Mouse (Mus musculus) heart, adult 2 months (tissue): ENCODE results near the gene Ptk6.

Source experiments
- CTCF ChIP-seq: fragments of 200-600 bp; IDR thresholded peaks from 2 replicates; pipeline ENCODE4 v1.8.1; 2022; ENCODE audit warnings: antibody characterized with exemption, mild to moderate bottlenecking, moderate library complexity
- EP300 ChIP-seq: fragments of 200-500 bp; IDR thresholded peaks from 2 replicates; pipeline ENCODE4 v1.6.1; 2011; ENCODE audit warnings: low read depth, low read length, control low read depth; ENCODE audit not compliant: insufficient read depth
- POLR2A ChIP-seq: fragments of 200-500 bp; IDR thresholded peaks from 2 replicates; pipeline ENCODE4 v1.6.1; 2011; ENCODE audit warnings: mild to moderate bottlenecking, low read depth, low read length, control low read depth; ENCODE audit not compliant: insufficient read depth

DNA sequence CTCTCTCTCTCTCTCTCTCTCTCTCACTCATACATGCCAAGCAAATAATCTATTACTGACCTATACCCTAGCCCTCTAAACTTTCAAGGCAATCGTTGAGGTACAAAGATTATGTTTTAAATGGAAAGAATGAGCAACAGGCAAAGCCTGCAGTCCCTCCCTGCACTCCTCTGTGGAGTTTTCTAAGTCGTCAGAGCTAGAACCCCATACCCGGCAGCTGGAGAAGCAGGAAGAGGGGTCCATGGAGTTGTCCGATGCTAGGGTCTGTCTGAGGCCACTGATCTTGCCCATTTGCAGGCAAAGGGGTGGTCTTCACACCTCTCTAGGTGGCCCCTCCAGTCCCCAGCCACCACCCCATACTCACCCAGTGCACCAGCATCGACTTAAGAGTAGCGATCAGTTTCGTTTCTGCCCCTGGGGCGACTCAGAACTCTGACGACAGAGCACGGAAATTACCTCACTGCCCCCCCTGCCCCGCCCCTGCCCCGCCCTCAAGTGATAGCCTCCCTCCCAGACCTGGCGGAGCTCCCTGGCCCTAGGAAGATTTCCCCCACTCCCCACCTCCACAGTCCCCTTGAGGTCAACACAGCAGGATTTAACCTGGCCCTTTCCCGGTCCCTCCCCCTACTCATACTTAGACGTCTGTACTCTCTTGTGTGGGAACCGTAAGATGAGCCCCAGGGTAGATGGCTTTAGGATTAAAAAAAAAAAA is 39.2 kb upstream of the Ptk6 start, which contains the start of gene Helz2:
- TF ChIP-seq CTCF (no peak), POLR2A (peak; percentile 89), EP300 (0 out of 2 replicates have a peak, but pooled peaks have one; percentile 26)
